Mouse (Mus musculus) liver, embryonic 14.5 days (tissue): ENCODE results near the gene Trim80. TPM values are rescaled to one million over a fixed set of nuclear protein-coding genes. Genes with fewer than 3 reads are reported as not detected.
A peak's percentile ranks its signal among the peaks of the same experiment; 100 is the strongest.

Experiments used
- ATAC-seq: fragments of 200-750 bp; cut with Nextera tagmentation; 2 replicates; pipeline ENCODE4 v1.8.0; 2017; ENCODE audit warnings: moderate number of reproducible peaks, mild to moderate bottlenecking, moderate library complexity; ENCODE audit not compliant: insufficient read depth
- DNase-seq, 3 experiments: peaks; one replicate each; pipeline ENCODE4 v3.0.0-alpha.2; 2012 to 2013; ENCODE audit warnings: low read depth in 3 of 3, low spot score in 3 of 3
- H3K27ac ChIP-seq: fragments of 300-500 bp; sonication (generic); 2 replicates; pipeline ENCODE4 v1.5.1; 2014; ENCODE audit warnings: moderate library complexity, mild to moderate bottlenecking, control low read depth, inconsistent platforms
- H3K27me3 ChIP-seq: fragments of 300-500 bp; sonication (generic); 2 replicates; pipeline ENCODE4 v1.6.1; 2014; ENCODE audit warnings: mild to moderate bottlenecking, low read length, moderate library complexity; ENCODE audit not compliant: control insufficient read depth, insufficient read depth
- H3K36me3 ChIP-seq: fragments of 300-500 bp; sonication (generic); replicated peaks from 2 replicates; pipeline ENCODE4 v1.6.1; 2014; ENCODE audit warnings: low read depth; ENCODE audit not compliant: control insufficient read depth, insufficient read depth
- H3K4me1 ChIP-seq, 2 experiments: fragments of 200-500 bp in 1 of 2; fragments of 300-500 bp in 1 of 2; sonication (generic) in 1 of 2; replicated peaks; 2 replicates each; pipeline ENCODE4 v1.6.1; 2012 to 2014; ENCODE audit warnings: antibody characterized with exemption in 1 of 2, inconsistent platforms in 1 of 2, low read length in 1 of 2; ENCODE audit not compliant: control insufficient read depth in 2 of 2, insufficient read depth in 2 of 2
- H3K4me2 ChIP-seq: fragments of 300-500 bp; sonication (generic); 2 replicates; pipeline ENCODE4 v1.6.1; 2014; ENCODE audit warnings: low read depth, mild to moderate bottlenecking, control low read depth, moderate library complexity
- H3K4me3 ChIP-seq, 2 experiments: fragments of 200-500 bp in 1 of 2; fragments of 300-500 bp in 1 of 2; sonication (generic) in 1 of 2; 2 replicates each; pipeline ENCODE4 v1.5.1; 2012 to 2014; ENCODE audit warnings: low read depth in 2 of 2, low read length in 2 of 2, mild to moderate bottlenecking in 2 of 2, control low read depth in 1 of 2, inconsistent platforms in 1 of 2, moderate library complexity in 1 of 2; ENCODE audit not compliant: insufficient read depth in 1 of 2
- H3K9ac ChIP-seq: fragments of 300-500 bp; sonication (generic); replicated peaks from 2 replicates; pipeline ENCODE4 v1.6.1; 2014; ENCODE audit warnings: mild to moderate bottlenecking, control low read depth, moderate library complexity
- H3K9me3 ChIP-seq: fragments of 300-500 bp; sonication (generic); 2 replicates; pipeline ENCODE4 v1.6.1; 2016; ENCODE audit warnings: low read length, mixed read lengths; ENCODE audit not compliant: control insufficient read depth
- CTCF ChIP-seq: IDR thresholded peaks from 2 replicates; pipeline ENCODE4 v1.5.1; 2016; ENCODE audit warnings: antibody characterized with exemption, low read depth, control low read depth
- EP300 ChIP-seq: IDR thresholded peaks from 2 replicates; pipeline ENCODE4 v1.6.1; 2016; ENCODE audit warnings: antibody characterized with exemption, low read depth
- WGBS: fragments of 180-500 bp; shearing (Covaris S2); extraction: QIAGEN DNeasy Blood & Tissue Kit; methylation state at CpG from one replicate; pipeline ENCODE4 v1.1.7; 2014; ENCODE audit not compliant: insufficient replicate concordance; 5-methylcytosine and 5-hydroxymethylcytosine counted together
- polyA plus RNA-seq, 2 experiments: library from polyadenylated mRNA; depleted of rRNA in 1 of 2; stranded (reverse) in 1 of 2; unstranded in 1 of 2; fragments of >200 nt; fragmentation: Nextera tagmentation in 1 of 2; extraction: Ambion mirVana in 1 of 2; gene quantifications; 2 replicates each; pipeline versions ENCODE4 v1.2.1 to v1.2.3; 2012 to 2014

Gene Trim80
- polyA plus RNA-seq, 2 experiments = 0.07 to 0.13 TPM

GRCm38 (mm10) chr11:115400630-115401391 lies 39.5 kb upstream of the Trim80 start:
- WGBS = 44% methylated on average over 11 of the region's 11 CpGs

GRCm38 (mm10) chr11:115403338-115404124 lies 36.8 kb upstream of the Trim80 start, which contains the start of gene Mrpl58:
Gene Mrpl58, plus strand, starts transcription at chr11:115403752.
- Histone ChIP-seq H3K9me3 (no peaks in the 10 kb centered on the region), H3K9ac (peak within 1 kb of the TSS; percentile 84), H3K36me3 (no peaks in the 10 kb centered on the region), H3K4me2 (peak within 1 kb of the TSS; percentile 70), H3K4me1 (peaks cover 4 to 11% of the 10 kb centered on the region in 2 experiments; a peak in 2 of 4 replicates), H3K27ac (peak within 1 kb of the TSS; percentile 35; the same call in 1 of the 2 replicates), H3K4me3 (peak within 1 kb of the TSS; percentile 86 to 93), H3K27me3 (no peaks in the 10 kb centered on the region)
- peak; percentile 66 to 70 (median 69) for DNase-seq
- 2% methylated on average over 50 of the region's 50 CpGs for WGBS
- TF ChIP-seq EP300 (no peak), CTCF (0 out of 2 replicates have a peak, but pooled peaks have one; percentile 8)
- ATAC-seq = peak; percentile 91

More at GRCm38 (mm10) chr11:115400630-115401391, 39.5 kb upstream of the Trim80 start:
- no peak overlapping the region for H3K9ac ChIP-seq
- H3K4me1 ChIP-seq = peaks cover 4 to 11% of the 10 kb centered on the region in 2 experiments; a peak in 2 of 4 replicates
- no peaks in the 10 kb centered on the region for H3K9me3 ChIP-seq
- H3K27me3 ChIP-seq = no peaks in the 10 kb centered on the region
- ATAC-seq (no peak), DNase-seq (no peak)
- no peak overlapping the region for H3K4me2 ChIP-seq
- no peak overlapping the region for H3K27ac ChIP-seq
- H3K36me3 ChIP-seq = no peaks in the 10 kb centered on the region
- TF ChIP-seq CTCF (no peak), EP300 (no peak)
- H3K4me3 ChIP-seq = no peak overlapping the region

DNA sequence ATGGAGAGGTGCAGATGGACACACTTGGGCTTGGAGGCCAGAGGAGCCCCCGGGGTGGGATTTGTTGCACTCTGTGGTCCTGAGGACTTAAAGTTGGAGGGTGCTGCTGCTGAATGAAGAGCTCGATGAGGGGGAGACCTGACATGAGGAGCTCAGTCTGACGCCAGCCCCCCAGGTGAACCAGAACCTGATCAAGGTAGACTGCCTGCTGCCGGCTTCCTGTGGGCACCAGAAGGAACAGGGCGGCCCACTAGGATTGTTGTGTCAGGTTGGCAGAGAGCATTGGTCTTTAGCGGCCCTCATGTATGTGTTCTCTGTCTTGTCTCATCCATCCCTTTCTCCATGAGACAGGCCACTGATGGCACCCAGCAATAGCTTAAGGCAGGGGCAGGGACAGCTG lies 34.6 kb upstream of the Trim80 start:
- Histone ChIP-seq H3K36me3 (no peaks in the 10 kb centered on the region; the same call in 1 of the 2 replicates), H3K9me3 (no peaks in the 10 kb centered on the region), H3K27me3 (no peaks in the 10 kb centered on the region), H3K4me1 (peaks cover 4 to 11% of the 10 kb centered on the region in 2 experiments; a peak in 2 of 4 replicates), H3K4me3 (no peak overlapping the region), H3K4me2 (no peak overlapping the region), H3K27ac (no peak overlapping the region), H3K9ac (no peak overlapping the region)
- 86% methylated on average over 6 of the region's 6 CpGs for WGBS
- no peak for DNase-seq
- no peak for TF ChIP-seq CTCF
- TF ChIP-seq EP300 = no peak
- no peak for ATAC-seq

GRCm38 (mm10) chr11:115406858-115407401 lies 33.4 kb upstream of the Trim80 start:
- TF ChIP-seq CTCF = no peak
- TF ChIP-seq EP300 = no peak

More at GRCm38 (mm10) chr11:115406858-115407401, 33.4 kb upstream of the Trim80 start:
- WGBS = 79% methylated on average over 17 of the region's 17 CpGs
- DNase-seq (no peak), ATAC-seq (no peak)
- no peak overlapping the region for H3K4me3 ChIP-seq
- no peaks in the 10 kb centered on the region; the same call in 1 of the 2 replicates for H3K36me3 ChIP-seq
- no peaks in the 10 kb centered on the region for H3K9me3 ChIP-seq
- no peak overlapping the region for H3K9ac ChIP-seq
- H3K4me2 ChIP-seq = no peak overlapping the region
- no peak overlapping the region for H3K27ac ChIP-seq
- peaks cover 8 to 17% of the 10 kb centered on the region in 2 experiments for H3K4me1 ChIP-seq
- no peaks in the 10 kb centered on the region for H3K27me3 ChIP-seq
